Mouse (Mus musculus) limb, embryonic 13.5 days (tissue): ENCODE measurements around the gene Ovol2. TPM values are rescaled to one million over a fixed set of nuclear protein-coding genes. Genes with fewer than 3 reads are reported as not detected.

Experiments
- ATAC-seq: fragments of 200-750 bp; cut with Nextera tagmentation; 2 replicates; pipeline ENCODE4 v1.8.0; 2017; ENCODE audit warnings: low read depth, moderate number of reproducible peaks, moderate TSS enrichment; ENCODE audit not compliant: low FRiP score
- H3K27ac ChIP-seq: fragments of 300-500 bp; sonication (generic); 2 replicates; pipeline ENCODE4 v1.5.1; 2015; ENCODE audit warnings: inconsistent platforms, mild to moderate bottlenecking, moderate library complexity
- H3K27me3 ChIP-seq: fragments of 300-500 bp; sonication (generic); 2 replicates; pipeline ENCODE4 v1.6.1; 2015; ENCODE audit warnings: mild to moderate bottlenecking, inconsistent platforms
- H3K36me3 ChIP-seq: fragments of 300-500 bp; sonication (generic); 2 replicates; pipeline ENCODE4 v1.6.1; 2015; ENCODE audit warnings: inconsistent platforms, mild to moderate bottlenecking, moderate library complexity
- H3K4me1 ChIP-seq: fragments of 300-500 bp; sonication (generic); 2 replicates; pipeline ENCODE4 v1.6.1; 2015; ENCODE audit warnings: inconsistent platforms
- H3K4me2 ChIP-seq: fragments of 300-500 bp; sonication (generic); replicated peaks from 2 replicates; pipeline ENCODE4 v1.6.1; 2015; ENCODE audit warnings: inconsistent platforms, mild to moderate bottlenecking, moderate library complexity
- H3K4me3 ChIP-seq: fragments of 300-500 bp; sonication (generic); 2 replicates; pipeline ENCODE4 v1.5.1; 2015; ENCODE audit warnings: moderate library complexity, mild to moderate bottlenecking, inconsistent platforms
- H3K9ac ChIP-seq: fragments of 300-500 bp; sonication (generic); 2 replicates; pipeline ENCODE4 v1.6.1; 2015; ENCODE audit warnings: mild to moderate bottlenecking, inconsistent platforms
- H3K9me3 ChIP-seq: fragments of 300-500 bp; sonication (generic); 2 replicates; pipeline ENCODE4 v1.6.1; 2016; ENCODE audit warnings: inconsistent platforms
- WGBS: fragments of 180-500 bp; shearing (Covaris S2); methylation state at CpG from one replicate; pipeline ENCODE4 v1.1.7; 2015; 5-methylcytosine and 5-hydroxymethylcytosine counted together
- polyA plus RNA-seq: library from polyadenylated mRNA; unstranded; fragments of >200 nt; fragmentation: Nextera tagmentation; extraction: Ambion mirVana; gene quantifications from 2 replicates; pipeline ENCODE4 v1.2.1, GENCODE M21; 2015

Ovol2 gene
- polyA plus RNA-seq, 1 experiment from 2014 or later, result 1.3 TPM

DNA sequence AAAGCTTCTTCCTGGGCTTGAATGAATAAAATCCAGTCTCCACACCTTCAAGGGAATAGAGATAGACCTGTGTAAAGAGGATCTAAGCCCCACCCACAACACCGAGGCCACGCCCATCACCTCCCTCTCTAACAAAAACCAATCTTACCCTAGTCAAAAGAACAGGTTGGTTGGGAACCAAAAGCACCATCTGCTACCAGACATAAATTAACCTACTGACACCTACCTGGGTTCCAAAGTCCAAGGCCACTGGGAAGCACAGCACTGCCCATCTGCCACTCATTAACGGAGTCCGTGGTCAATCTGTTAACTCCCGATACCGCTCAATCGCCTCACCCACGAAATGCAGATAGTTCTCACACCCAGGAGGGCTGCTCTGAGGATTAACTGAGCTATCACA, 23.4 kb downstream of the Ovol2 start:
- Histone ChIP-seq H3K9ac (no peak overlapping the region), H3K27ac (no peak overlapping the region), H3K9me3 (no peaks in the 10 kb centered on the region), H3K36me3 (no peaks in the 10 kb centered on the region), H3K4me2 (no peak overlapping the region), H3K4me1 (0 out of 2 replicates have a peak, but pooled peaks cover 2% of the 10 kb centered on the region), H3K27me3 (no peaks in the 10 kb centered on the region), H3K4me3 (no peak overlapping the region)
- ATAC-seq, result no peak
- 61% methylated on average over 8 of the region's 8 CpGs for WGBS

DNA sequence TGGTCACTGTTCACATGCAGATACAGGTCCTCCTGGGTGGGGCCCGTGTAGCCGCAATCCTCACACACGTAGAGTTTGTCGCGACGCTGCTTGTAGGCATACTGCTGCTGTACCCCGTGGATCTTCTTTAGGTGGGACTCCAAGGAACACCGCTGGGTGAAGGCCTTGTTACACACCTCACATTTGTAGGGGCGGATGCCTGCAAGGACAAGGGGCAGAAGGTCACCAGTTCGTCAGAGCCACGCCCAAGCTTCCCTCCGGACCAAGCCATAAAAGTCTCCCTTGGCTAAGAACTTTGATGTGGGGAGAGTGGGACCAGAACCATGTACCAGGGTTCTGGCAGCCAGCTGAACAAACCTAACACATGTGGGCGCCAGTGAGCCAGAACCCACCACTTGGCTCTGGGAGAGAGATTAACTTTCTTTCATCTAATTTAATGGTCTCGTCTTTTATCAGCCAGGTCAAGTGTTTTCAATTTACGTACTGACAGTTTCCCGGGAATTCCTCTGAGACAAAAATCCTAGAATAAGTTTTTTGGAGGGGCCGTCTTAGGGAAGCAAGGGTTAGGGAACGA, 26.1 kb downstream of the Ovol2 start:
- Histone ChIP-seq H3K27ac (no peak overlapping the region), H3K4me2 (no peak overlapping the region), H3K27me3 (no peaks in the 10 kb centered on the region), H3K4me1 (0 out of 2 replicates have a peak, but pooled peaks cover 2% of the 10 kb centered on the region), H3K9ac (no peak overlapping the region), H3K36me3 (no peaks in the 10 kb centered on the region), H3K9me3 (no peaks in the 10 kb centered on the region), H3K4me3 (no peak overlapping the region)
- 49% methylated on average over 18 of the region's 18 CpGs for WGBS
- ATAC-seq, result no peak; the same call in 1 of the 2 replicates

DNA sequence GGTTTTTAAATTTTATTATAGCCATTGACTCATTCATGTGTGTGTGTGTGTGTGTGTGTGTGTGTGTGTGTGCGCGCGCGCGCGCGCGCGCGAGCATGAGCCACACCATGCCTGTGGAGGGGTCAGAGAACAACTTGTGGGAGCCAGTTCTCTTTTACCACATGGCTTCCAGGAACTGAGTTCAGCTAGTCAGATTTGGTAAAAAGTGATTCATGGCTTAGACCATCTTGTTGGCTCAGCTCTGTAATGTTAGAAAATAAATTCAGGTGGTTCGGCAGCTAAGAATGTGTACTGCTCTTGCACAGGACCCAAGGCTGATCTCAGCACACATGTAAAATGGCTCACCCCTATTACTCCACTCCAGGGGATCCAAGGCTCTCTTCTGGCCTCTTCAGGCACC, 30.8 kb downstream of the Ovol2 start:
- no peak for ATAC-seq
- Histone ChIP-seq H3K36me3 (no peaks in the 10 kb centered on the region), H3K9me3 (no peaks in the 10 kb centered on the region), H3K9ac (no peak overlapping the region), H3K4me3 (no peak overlapping the region), H3K27ac (no peak overlapping the region), H3K4me1 (0 out of 2 replicates have a peak, but pooled peaks cover under 1% of the 10 kb centered on the region), H3K4me2 (no peak overlapping the region), H3K27me3 (no peaks in the 10 kb centered on the region)
- whole genome bisulfite sequencing, result 92% methylated on average over 11 of the region's 11 CpGs

DNA sequence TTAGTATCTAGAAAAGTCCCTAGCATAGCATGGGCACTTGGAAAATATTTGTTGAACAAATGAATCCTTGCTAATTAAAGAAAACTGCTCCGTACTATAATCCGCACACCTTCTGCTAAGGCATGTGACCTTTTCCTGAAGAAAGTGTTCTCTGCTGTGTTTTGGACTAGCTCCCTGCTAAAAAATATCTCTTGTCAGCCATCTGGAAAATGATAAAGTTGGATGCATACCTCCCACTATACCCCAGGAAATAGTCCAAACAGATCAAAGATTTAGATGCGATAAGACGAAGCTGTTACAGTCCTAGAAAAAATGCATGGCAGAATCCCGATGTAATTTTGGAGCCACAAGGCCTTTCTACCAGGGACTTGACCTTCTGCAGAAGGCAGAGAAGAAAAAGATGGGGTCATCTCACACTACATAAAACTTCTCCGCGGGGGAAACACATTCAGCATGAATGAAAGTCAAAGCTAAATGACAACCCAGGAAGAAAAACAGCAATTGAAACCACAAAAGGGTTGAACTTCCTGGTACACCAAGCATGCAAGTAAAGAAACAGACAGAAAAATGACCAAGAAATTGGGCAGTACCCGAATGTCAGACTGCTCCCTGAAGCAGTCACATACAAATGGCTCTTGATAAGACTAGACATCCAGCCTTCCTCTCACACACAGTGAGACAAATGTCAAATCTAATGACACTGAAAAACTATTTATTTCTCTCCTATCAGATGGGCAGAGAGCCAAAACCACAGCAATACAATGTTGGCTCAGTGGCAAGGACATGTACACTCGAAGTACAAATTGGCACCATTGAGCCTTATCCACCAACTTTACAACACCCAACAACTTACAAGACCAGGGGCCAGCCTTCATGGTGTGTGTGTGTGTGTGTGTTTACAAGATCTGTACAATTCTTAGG, 31.9 kb downstream of the Ovol2 start:
- Histone ChIP-seq H3K9ac (no peak overlapping the region), H3K4me2 (no peak overlapping the region), H3K27ac (no peak overlapping the region), H3K36me3 (no peaks in the 10 kb centered on the region), H3K4me3 (no peak overlapping the region), H3K27me3 (no peaks in the 10 kb centered on the region), H3K4me1 (no peaks in the 10 kb centered on the region), H3K9me3 (no peaks in the 10 kb centered on the region)
- WGBS, result 71% methylated on average over 9 of the region's 9 CpGs
- ATAC-seq, result no peak

DNA sequence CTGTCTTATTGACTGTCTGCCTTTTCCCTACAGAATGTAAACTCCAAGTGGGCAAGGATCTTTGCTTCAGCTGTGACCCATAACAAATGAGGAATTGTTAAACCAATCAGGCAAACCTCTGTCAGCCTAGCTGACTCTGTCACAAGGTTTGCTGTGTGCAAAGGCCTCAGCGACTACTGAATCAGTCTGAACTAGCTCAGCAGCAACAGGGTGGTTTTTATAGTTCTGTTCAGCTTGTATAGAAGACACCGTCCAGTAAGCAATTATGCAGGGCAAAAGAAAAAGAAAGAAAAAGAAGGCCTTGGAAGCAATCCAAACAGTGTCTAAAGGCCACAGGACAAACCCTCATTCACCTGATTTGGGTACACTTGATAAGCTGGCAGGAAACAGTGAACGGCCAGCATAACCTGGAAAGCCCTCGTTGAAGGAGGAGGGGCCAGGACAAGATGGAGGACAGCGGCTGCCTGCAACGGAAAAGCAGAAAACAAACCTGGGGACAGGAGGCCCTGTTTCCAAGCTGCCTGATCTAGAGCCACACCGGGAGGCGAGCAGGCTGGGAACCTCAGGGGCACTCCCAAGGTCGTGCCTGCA, 36.7 kb downstream of the Ovol2 start:
- WGBS, result 66% methylated on average over 9 of the region's 9 CpGs
- no peak overlapping the region for H3K9ac ChIP-seq

DNA sequence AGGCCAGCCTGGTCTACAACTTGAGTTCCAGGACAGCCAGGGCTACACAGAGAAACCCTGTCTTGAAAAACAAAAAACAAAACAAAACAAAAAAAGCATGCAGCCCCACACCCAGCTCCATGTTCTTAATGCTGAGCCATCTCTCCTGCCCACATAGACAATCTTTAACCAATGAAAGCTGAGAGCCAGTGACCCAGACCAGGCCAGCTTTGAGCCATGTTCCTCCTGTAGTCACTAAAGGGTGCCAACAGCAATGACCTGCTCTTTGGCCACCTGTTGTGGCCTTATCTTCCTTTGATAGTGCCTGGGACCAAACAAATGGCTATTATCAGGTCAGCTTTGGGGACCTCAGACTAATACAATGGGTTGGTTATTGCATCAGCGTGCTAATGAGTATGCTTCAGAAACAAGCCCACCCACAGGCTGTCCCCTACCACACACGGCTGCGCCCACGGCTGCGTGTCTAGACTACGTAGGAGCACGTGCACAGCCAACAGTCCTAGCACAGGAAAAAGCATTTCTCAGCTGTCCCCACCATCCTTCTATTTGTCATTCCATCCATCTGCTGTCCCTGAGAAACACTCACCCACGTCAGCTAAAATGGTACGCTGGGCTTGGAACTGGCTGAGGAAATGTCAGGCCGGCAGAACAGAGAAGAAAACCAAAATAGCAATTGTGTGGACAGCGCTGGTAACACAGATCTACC, 40.2 kb downstream of the Ovol2 start:
- no peaks in the 10 kb centered on the region for H3K36me3 ChIP-seq
- H3K4me3 ChIP-seq, result no peak overlapping the region
- no peaks in the 10 kb centered on the region for H3K27me3 ChIP-seq
- H3K9ac ChIP-seq, result no peak overlapping the region
- no peaks in the 10 kb centered on the region for H3K9me3 ChIP-seq
- 84% methylated on average over 11 of the region's 11 CpGs for WGBS
- no peak for ATAC-seq
- no peak overlapping the region for H3K4me2 ChIP-seq
- no peaks in the 10 kb centered on the region for H3K4me1 ChIP-seq
- H3K27ac ChIP-seq, result no peak overlapping the region

More for the DNA sequence above, 36.7 kb downstream of the Ovol2 start:
- Histone ChIP-seq H3K27me3 (no peaks in the 10 kb centered on the region), H3K27ac (no peak overlapping the region), H3K36me3 (no peaks in the 10 kb centered on the region), H3K4me1 (no peaks in the 10 kb centered on the region), H3K9me3 (no peaks in the 10 kb centered on the region), H3K4me2 (no peak overlapping the region), H3K4me3 (no peak overlapping the region)
- ATAC-seq, result no peak

DNA sequence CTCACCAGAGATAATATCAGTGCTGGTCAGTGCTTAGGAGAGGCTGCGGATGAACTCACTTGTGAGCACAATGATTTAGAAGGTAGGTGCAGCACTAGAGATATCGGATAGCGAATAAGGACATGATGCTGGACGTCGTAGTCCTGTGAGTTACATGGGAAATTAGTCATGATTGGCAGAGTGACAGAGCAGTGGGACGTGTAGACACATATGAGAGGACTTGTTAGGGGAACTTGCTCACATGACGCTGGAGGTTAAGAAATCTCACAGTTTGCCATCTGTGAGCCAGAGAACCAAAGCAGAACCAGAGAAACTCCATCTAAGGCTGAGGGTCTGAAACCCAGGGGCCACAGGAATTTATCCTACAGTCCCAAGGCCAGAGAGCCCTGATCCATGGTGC, 41.6 kb downstream of the Ovol2 start:
- 88% methylated on average over 7 of the region's 7 CpGs for WGBS
- H3K27me3 ChIP-seq, result no peaks in the 10 kb centered on the region
- no peak for ATAC-seq

DNA sequence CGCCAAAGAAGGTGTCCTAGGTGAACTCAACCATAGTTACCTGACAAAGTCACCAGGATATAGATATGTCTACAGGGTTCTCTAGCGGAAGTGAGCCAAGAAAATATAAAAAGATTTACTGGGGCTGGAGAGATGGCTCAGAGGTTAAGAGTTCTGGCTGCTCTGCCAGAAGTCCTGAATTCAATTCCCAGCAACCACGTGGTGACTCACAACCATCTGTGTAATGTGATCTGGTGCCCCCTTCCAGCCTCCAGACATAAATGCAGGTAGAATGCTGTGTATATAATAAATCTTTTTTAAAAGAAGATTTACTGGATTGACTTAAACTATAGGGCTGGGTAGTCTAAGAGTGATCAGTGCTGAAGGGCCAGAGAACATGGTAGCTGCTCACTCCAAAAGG, 50.5 kb downstream of the Ovol2 start:
- no peak for ATAC-seq
- H3K9me3 ChIP-seq, result no peaks in the 10 kb centered on the region
- no peak overlapping the region for H3K27ac ChIP-seq
- peaks cover 32% of the 10 kb centered on the region for H3K36me3 ChIP-seq
- no peak overlapping the region for H3K4me2 ChIP-seq
- peaks cover 13% of the 10 kb centered on the region for H3K4me1 ChIP-seq
- no peak overlapping the region for H3K9ac ChIP-seq
- H3K4me3 ChIP-seq, result no peak overlapping the region
- 50% methylated on average over 3 of the region's 3 CpGs for WGBS
- H3K27me3 ChIP-seq, result no peaks in the 10 kb centered on the region

More for the DNA sequence above, 41.6 kb downstream of the Ovol2 start:
- Histone ChIP-seq H3K27ac (no peak overlapping the region), H3K9ac (no peak overlapping the region), H3K36me3 (no peaks in the 10 kb centered on the region), H3K4me1 (no peaks in the 10 kb centered on the region), H3K4me2 (no peak overlapping the region), H3K4me3 (no peak overlapping the region), H3K9me3 (no peaks in the 10 kb centered on the region)

DNA sequence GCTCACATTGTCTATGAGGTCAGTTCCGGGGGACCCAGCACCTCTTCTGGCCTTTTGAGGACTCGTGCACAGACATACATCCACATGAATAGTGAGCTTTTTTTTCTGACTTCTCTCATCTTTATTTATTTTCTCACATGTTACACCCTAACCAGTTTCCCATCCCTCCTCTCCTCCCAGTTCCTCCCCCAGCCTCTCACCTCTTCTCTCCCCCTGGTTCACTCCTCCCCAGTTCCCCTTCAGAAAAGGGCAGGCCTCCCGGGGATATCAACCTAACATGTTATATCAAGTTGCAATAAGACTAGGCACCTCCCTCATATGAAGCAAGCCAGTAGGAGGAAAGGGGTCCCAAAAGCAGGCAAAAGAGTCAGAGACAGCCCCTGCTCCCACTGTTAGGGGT, 51.4 kb downstream of the Ovol2 start:
- peaks cover 13% of the 10 kb centered on the region for H3K4me1 ChIP-seq
- ATAC-seq, result no peak

DNA sequence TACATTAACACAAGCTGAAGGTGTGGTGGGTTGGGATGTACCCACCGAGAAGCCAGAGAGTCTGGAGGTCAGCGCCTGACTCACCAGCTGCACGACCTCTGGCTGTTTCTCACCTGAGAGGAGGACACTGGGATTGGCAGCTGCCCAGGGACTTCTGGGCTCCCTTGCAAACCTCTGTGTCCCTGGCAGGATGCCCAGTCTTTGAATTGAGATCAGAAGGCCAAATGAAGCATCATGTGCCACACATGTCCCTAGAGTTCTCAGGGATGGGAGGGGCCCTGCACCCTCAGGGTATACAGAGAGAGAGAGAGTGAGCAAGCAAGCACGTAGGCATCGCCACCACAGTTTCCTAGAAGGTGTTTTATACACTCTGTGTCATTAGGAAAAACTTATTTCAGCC, 52.2 kb downstream of the Ovol2 start:
- WGBS, result 77% methylated on average over 5 of the region's 5 CpGs
- Histone ChIP-seq H3K36me3 (peaks cover 35% of the 10 kb centered on the region), H3K4me2 (no peak overlapping the region), H3K27me3 (no peaks in the 10 kb centered on the region), H3K4me3 (no peak overlapping the region), H3K9ac (no peak overlapping the region; the same call in 1 of the 2 replicates), H3K9me3 (no peaks in the 10 kb centered on the region), H3K27ac (no peak overlapping the region), H3K4me1 (peaks cover 15% of the 10 kb centered on the region)
- no peak for ATAC-seq

More for the DNA sequence above, 51.4 kb downstream of the Ovol2 start:
- Histone ChIP-seq H3K9ac (no peak overlapping the region), H3K27me3 (no peaks in the 10 kb centered on the region), H3K36me3 (peaks cover 35% of the 10 kb centered on the region), H3K4me2 (no peak overlapping the region), H3K4me3 (no peak overlapping the region), H3K27ac (no peak overlapping the region), H3K9me3 (no peaks in the 10 kb centered on the region)
- 75% methylated on average over 3 of the region's 3 CpGs for WGBS

DNA sequence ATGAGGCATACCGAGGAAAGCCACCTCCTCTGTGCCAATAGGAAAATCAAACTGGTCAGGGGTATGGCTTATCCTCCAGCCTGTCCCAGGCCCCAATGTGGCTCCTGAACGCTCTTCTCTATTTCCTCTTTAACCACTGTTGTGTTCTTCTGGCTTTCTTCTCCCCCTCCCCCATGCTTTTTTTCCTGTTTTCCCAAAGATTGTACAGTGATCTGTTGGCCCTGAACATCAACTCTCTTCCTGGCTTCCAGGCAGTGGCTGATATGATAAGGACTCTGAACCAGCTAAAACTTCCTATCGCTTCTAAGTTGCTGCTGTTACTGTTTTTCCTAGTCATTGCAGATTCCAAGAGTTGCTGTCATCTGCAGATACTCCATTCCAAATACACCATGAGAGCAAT, 55.1 kb downstream of the Ovol2 start:
- Histone ChIP-seq H3K4me1 (peaks cover 25% of the 10 kb centered on the region), H3K27ac (no peak overlapping the region), H3K4me2 (no peak overlapping the region), H3K4me3 (no peak overlapping the region), H3K36me3 (peaks cover 41% of the 10 kb centered on the region), H3K9me3 (no peaks in the 10 kb centered on the region), H3K9ac (no peak overlapping the region), H3K27me3 (no peaks in the 10 kb centered on the region)
- 89% methylated on average over 3 of the region's 3 CpGs for WGBS
- ATAC-seq, result no peak

DNA sequence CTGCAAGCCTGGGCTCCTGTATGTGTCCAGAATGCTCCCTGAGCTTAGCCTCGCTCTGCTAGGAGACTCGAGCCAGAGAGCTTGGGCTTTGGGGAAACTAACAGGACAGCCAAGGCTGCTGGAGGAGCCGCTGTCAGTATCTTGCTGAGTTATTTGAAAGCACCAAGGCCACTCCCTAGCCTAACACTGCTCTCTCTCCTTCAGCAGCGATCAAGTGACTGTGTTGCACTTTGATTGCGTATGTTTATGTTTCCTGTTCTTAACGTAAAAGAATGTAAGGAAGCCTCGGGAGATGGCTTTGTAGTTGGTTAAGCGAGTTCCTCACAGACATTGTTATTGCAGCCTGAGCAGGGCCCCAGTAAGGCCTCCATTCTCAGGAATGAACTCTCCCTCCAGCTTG, 57.2 kb downstream of the Ovol2 start:
- ATAC-seq, result no peak
- no peak overlapping the region for H3K4me3 ChIP-seq
- 39% methylated on average over 8 of the region's 8 CpGs for WGBS
- no peaks in the 10 kb centered on the region for H3K9me3 ChIP-seq
- H3K36me3 ChIP-seq, result peaks cover 33% of the 10 kb centered on the region
- peaks cover 18% of the 10 kb centered on the region for H3K4me1 ChIP-seq
- H3K27ac ChIP-seq, result peak overlapping the region; percentile 22; the same call in 1 of the 2 replicates
- no peaks in the 10 kb centered on the region for H3K27me3 ChIP-seq
- peak overlapping the region; percentile 48 for H3K9ac ChIP-seq
- no peak overlapping the region; the same call in 1 of the 2 replicates for H3K4me2 ChIP-seq
